Mouse (Mus musculus) MN1 (cell line): ENCODE results near the gene Tbc1d23.
"Not testable (repeated sequence)": the region's sequence is repeated elsewhere in the genome, so short reads cannot be mapped to it uniquely, and the experiment has no call there.

Source experiments
- DNase-seq: peaks from one replicate; pipeline ENCODE4 v3.0.0-alpha.2; 2016; ENCODE audit warnings: low spot score

The Tbc1d23 gene

GRCm38 (mm10) chr16:57231089-57231936 is at the start of gene Tbc1d23:
Gene Tbc1d23, minus strand, starts transcription at chr16:57231504.
- DNase-seq = peak; percentile 96

- DNase-seq = no peak
Measured at GRCm38 (mm10) chr16:57280221-57281217, 49.2 kb upstream of the Tbc1d23 start.

- DNase-seq = no peak
Measured at GRCm38 (mm10) chr16:57278976-57279626, 47.8 kb upstream of the Tbc1d23 start.

- DNase-seq = no peak
Measured at GRCm38 (mm10) chr16:57269751-57270150, 38.4 kb upstream of the Tbc1d23 start.

GRCm38 (mm10) chr16:57268058-57268841 is 36.9 kb upstream of the Tbc1d23 start:
- DNase-seq = no peak

- peak; percentile 20 for DNase-seq
Measured at GRCm38 (mm10) chr16:57267068-57267467, 35.8 kb upstream of the Tbc1d23 start.

GRCm38 (mm10) chr16:57260152-57260551 is 28.8 kb upstream of the Tbc1d23 start:
- DNase-seq = no peak

- DNase-seq = no peak
Measured at GRCm38 (mm10) chr16:57259356-57260083, 28.2 kb upstream of the Tbc1d23 start.

GRCm38 (mm10) chr16:57251589-57252421 is 20.5 kb upstream of the Tbc1d23 start:
- DNase-seq = no peak

GRCm38 (mm10) chr16:57250991-57251390 is 19.7 kb upstream of the Tbc1d23 start:
- no peak for DNase-seq

- no peak for DNase-seq
Measured at GRCm38 (mm10) chr16:57247464-57247863, 16.2 kb upstream of the Tbc1d23 start.

GRCm38 (mm10) chr16:57246596-57246995 is 15.3 kb upstream of the Tbc1d23 start:
- DNase-seq = no peak

- peak; percentile 71 for DNase-seq
Measured at GRCm38 (mm10) chr16:57243858-57244248, 12.5 kb upstream of the Tbc1d23 start.

GRCm38 (mm10) chr16:57243205-57243857 is 12.0 kb upstream of the Tbc1d23 start:
- DNase-seq = peak; percentile 64

GRCm38 (mm10) chr16:57242857-57243204 is 11.5 kb upstream of the Tbc1d23 start:
- no peak for DNase-seq

- DNase-seq = no peak
Measured at GRCm38 (mm10) chr16:57235871-57236510, 4.7 kb upstream of the Tbc1d23 start.

GRCm38 (mm10) chr16:57231937-57232310 is 620 bp upstream of the Tbc1d23 start:
- not testable (repeated sequence) for DNase-seq

GRCm38 (mm10) chr16:57226444-57226843 is 4.9 kb downstream of the Tbc1d23 start:
- DNase-seq = no peak

- DNase-seq = no peak
Measured at GRCm38 (mm10) chr16:57220361-57220760, 10.9 kb downstream of the Tbc1d23 start.
